Mouse (Mus musculus) gastrocnemius, adult 8-10 months (tissue): ENCODE data around the gene Hspb11. TPM values are rescaled to one million over a fixed set of nuclear protein-coding genes. Genes with fewer than 3 reads are reported as not detected.

Source experiments
- DNase-seq, 2 experiments: peaks; one replicate each; pipeline ENCODE4 v3.0.0; 2022; ENCODE audit warnings: low spot score in 2 of 2
- total RNA-seq, 4 experiments: library from RNA; stranded (reverse); gene quantifications; 2 replicates each; pipeline ENCODE4 v1.2.4; 2022

Gene Hspb11
- total RNA-seq: 1 to 10 TPM; 6.2 to 9.1 (median 7.1) TPM

GRCm38 (mm10) chr4:107253125-107254091, at the start of gene Hspb11, which contains the start of gene Lrrc42:
Gene Hspb11, plus strand, starts transcription at chr4:107253593.
Gene Lrrc42, minus strand, starts transcription at chr4:107253532.
- peak; percentile 89 to 93 for DNase-seq

- DNase-seq: no peak
These were observed 46.4 kb upstream of the Hspb11 start for GRCm38 (mm10) chr4:107207016-107207415.

- DNase-seq: no peak
These were observed 44.5 kb upstream of the Hspb11 start, which contains the start of gene Ldlrad1 for GRCm38 (mm10) chr4:107208880-107209279. Gene Ldlrad1, plus strand, starts transcription at chr4:107209180.

- no peak for DNase-seq
These were observed 42.8 kb upstream of the Hspb11 start for GRCm38 (mm10) chr4:107210483-107211097.

GRCm38 (mm10) chr4:107211465-107211864, 41.9 kb upstream of the Hspb11 start:
- DNase-seq: no peak

GRCm38 (mm10) chr4:107211936-107212335, 41.5 kb upstream of the Hspb11 start:
- DNase-seq: no peak

GRCm38 (mm10) chr4:107213279-107214011, 39.9 kb upstream of the Hspb11 start:
- DNase-seq: no peak

- DNase-seq: no peak
These were observed 35.8 kb upstream of the Hspb11 start for GRCm38 (mm10) chr4:107217574-107217973.

GRCm38 (mm10) chr4:107221524-107221923, 31.9 kb upstream of the Hspb11 start:
- no peak for DNase-seq

- DNase-seq: peak; percentile 36 to 56
These were observed 29.9 kb upstream of the Hspb11 start for GRCm38 (mm10) chr4:107223225-107224204.

GRCm38 (mm10) chr4:107226313-107226712, 27.1 kb upstream of the Hspb11 start:
- DNase-seq: no peak

- DNase-seq: no peak
These were observed 21.2 kb upstream of the Hspb11 start for GRCm38 (mm10) chr4:107232219-107232618.

GRCm38 (mm10) chr4:107238253-107238652, 15.1 kb upstream of the Hspb11 start:
- no peak for DNase-seq

GRCm38 (mm10) chr4:107240196-107240595, 13.2 kb upstream of the Hspb11 start:
- no peak for DNase-seq

GRCm38 (mm10) chr4:107243365-107244333, 9.7 kb upstream of the Hspb11 start:
- no peak for DNase-seq

GRCm38 (mm10) chr4:107245368-107245767, 8.0 kb upstream of the Hspb11 start:
- no peak for DNase-seq

GRCm38 (mm10) chr4:107246040-107246439, 7.4 kb upstream of the Hspb11 start:
- DNase-seq: no peak

GRCm38 (mm10) chr4:107247110-107247509, 6.3 kb upstream of the Hspb11 start:
- DNase-seq: no peak

- DNase-seq: no peak
These were observed 5.3 kb upstream of the Hspb11 start for GRCm38 (mm10) chr4:107248061-107248460.
